Comparison of ENCODE assay signal across 1 mouse cellular context in genomic region chr6:127153972-127154707, GRCm38 (mm10).
TF ChIP-seq lines count a peak whose summit lies in the region.

No protein-coding gene starts in this region.

TF ChIP-seq in MEL, 35 proteins besides CTCF, POLR2A, EP300 and RAD21 (continued from another document):
- no peak for TF ChIP-seq MYB (IDR thresholded peaks at IDR 0.05; ENCODE audit: low read depth, low read length)
- no peak for TF ChIP-seq UBTF (IDR thresholded peaks at IDR 0.05; ENCODE audit: borderline replicate concordance, insufficient read depth, low read depth, low read length)
